Mouse (Mus musculus) lung, embryonic 16.5 days (tissue): ENCODE data around the gene C330007P06Rik. TPM values are rescaled to one million over a fixed set of nuclear protein-coding genes. Genes with fewer than 3 reads are reported as not detected.
"Not testable (repeated sequence)": the region's sequence is repeated elsewhere in the genome, so short reads cannot be mapped to it uniquely, and the experiment has no call there.

ENCODE experiments used
- ATAC-seq: fragments of 200-750 bp; cut with Nextera tagmentation; 2 replicates; pipeline ENCODE4 v1.8.0; 2017; ENCODE audit warnings: low read depth, mild to moderate bottlenecking, moderate library complexity
- H3K27ac ChIP-seq: fragments of 300-500 bp; sonication (generic); 2 replicates; pipeline ENCODE4 v1.5.1; 2014; ENCODE audit warnings: mild to moderate bottlenecking, control low read depth, low read length
- H3K27me3 ChIP-seq: fragments of 300-500 bp; sonication (generic); 2 replicates; pipeline ENCODE4 v1.6.1; 2014; ENCODE audit warnings: low read depth, low read length, mixed read lengths; ENCODE audit not compliant: control insufficient read depth, insufficient read depth
- H3K36me3 ChIP-seq: fragments of 300-500 bp; sonication (generic); 2 replicates; pipeline ENCODE4 v1.6.1; 2014; ENCODE audit warnings: low read length; ENCODE audit not compliant: control insufficient read depth, insufficient read depth
- H3K4me1 ChIP-seq: fragments of 300-500 bp; sonication (generic); replicated peaks from 2 replicates; pipeline ENCODE4 v1.6.1; 2014; ENCODE audit warnings: low read length, mixed read lengths; ENCODE audit not compliant: control insufficient read depth, insufficient read depth
- H3K4me2 ChIP-seq: fragments of 300-500 bp; sonication (generic); 2 replicates; pipeline ENCODE4 v1.6.1; 2014; ENCODE audit warnings: low read depth, low read length, control low read depth
- H3K4me3 ChIP-seq: fragments of 300-500 bp; sonication (generic); 2 replicates; pipeline ENCODE4 v1.5.1; 2014; ENCODE audit warnings: mild to moderate bottlenecking, low read length, control low read depth
- H3K9ac ChIP-seq: fragments of 300-500 bp; sonication (generic); 2 replicates; pipeline ENCODE4 v1.6.1; 2014; ENCODE audit warnings: low read length, control low read depth
- H3K9me3 ChIP-seq: fragments of 300-500 bp; sonication (generic); 2 replicates; pipeline ENCODE4 v1.6.1; 2016; ENCODE audit warnings: low read length; ENCODE audit not compliant: control insufficient read depth
- WGBS: fragments of 180-500 bp; shearing (Covaris S2); extraction: QIAGEN DNeasy Blood & Tissue Kit; methylation state at CpG from one replicate; pipeline ENCODE4 v1.1.7; 2014; 5-methylcytosine and 5-hydroxymethylcytosine counted together
- polyA plus RNA-seq: library from polyadenylated mRNA; unstranded; fragments of >200 nt; fragmentation: Nextera tagmentation; extraction: Ambion mirVana; gene quantifications from 2 replicates; pipeline ENCODE4 v1.2.1, GENCODE M21; 2015

Gene C330007P06Rik
- polyA plus RNA-seq: 33.6 and 38.7 TPM in 2 replicates

GRCm38 (mm10) chrX:36873765-36874164, at the start of gene C330007P06Rik, which contains the start of gene Ube2a:
TSS of gene C330007P06Rik (minus strand) at chrX:36874111.
TSS of gene Ube2a (plus strand) at chrX:36873900.
- peak within 1 kb of the TSS; percentile 83 for H3K9ac ChIP-seq
- no peaks in the 10 kb centered on the region for H3K27me3 ChIP-seq
- 16% methylated on average over 8 of the region's 8 CpGs for WGBS
- peak within 1 kb of the TSS; percentile 68 for H3K27ac ChIP-seq
- H3K4me2 ChIP-seq: peak within 1 kb of the TSS; percentile 57
- ATAC-seq: peak; percentile 31
- peak within 1 kb of the TSS; percentile 74 for H3K4me3 ChIP-seq
- no peaks in the 10 kb centered on the region for H3K9me3 ChIP-seq
- H3K4me1 ChIP-seq: no peaks in the 10 kb centered on the region
- H3K36me3 ChIP-seq: no peaks in the 10 kb centered on the region

GRCm38 (mm10) chrX:36921346-36921745, 47.4 kb upstream of the C330007P06Rik start:
- no peaks in the 10 kb centered on the region for H3K27me3 ChIP-seq
- H3K4me1 ChIP-seq: no peaks in the 10 kb centered on the region
- H3K27ac ChIP-seq: no peak overlapping the region
- no peak overlapping the region for H3K9ac ChIP-seq
- no peaks in the 10 kb centered on the region for H3K9me3 ChIP-seq
- no peak overlapping the region for H3K4me3 ChIP-seq
- 83% methylated on average over 4 of the region's 4 CpGs for WGBS
- H3K4me2 ChIP-seq: no peak overlapping the region
- no peak for ATAC-seq
- no peaks in the 10 kb centered on the region for H3K36me3 ChIP-seq

GRCm38 (mm10) chrX:36917749-36918148, 43.8 kb upstream of the C330007P06Rik start:
- no peaks in the 10 kb centered on the region for H3K4me1 ChIP-seq
- no peak overlapping the region for H3K27ac ChIP-seq
- WGBS: 73% methylated on average over 1 of the region's 1 CpGs

GRCm38 (mm10) chrX:36911343-36911742, 37.4 kb upstream of the C330007P06Rik start:
- Histone ChIP-seq H3K36me3 (no peaks in the 10 kb centered on the region), H3K4me3 (no peak overlapping the region), H3K27ac (no peak overlapping the region), H3K9ac (no peak overlapping the region), H3K4me1 (no peaks in the 10 kb centered on the region), H3K27me3 (no peaks in the 10 kb centered on the region), H3K4me2 (no peak overlapping the region), H3K9me3 (no peaks in the 10 kb centered on the region)
- 42% methylated on average over 12 of the region's 12 CpGs for WGBS
- ATAC-seq: no peak

More at GRCm38 (mm10) chrX:36917749-36918148, 43.8 kb upstream of the C330007P06Rik start:
- no peak for ATAC-seq
- H3K9ac ChIP-seq: no peak overlapping the region
- no peak overlapping the region for H3K4me3 ChIP-seq
- H3K27me3 ChIP-seq: no peaks in the 10 kb centered on the region
- no peaks in the 10 kb centered on the region for H3K9me3 ChIP-seq
- no peak overlapping the region for H3K4me2 ChIP-seq
- H3K36me3 ChIP-seq: no peaks in the 10 kb centered on the region

GRCm38 (mm10) chrX:36906539-36906938, 32.6 kb upstream of the C330007P06Rik start:
- H3K27me3 ChIP-seq: no peaks in the 10 kb centered on the region
- H3K36me3 ChIP-seq: no peaks in the 10 kb centered on the region
- no peak overlapping the region for H3K27ac ChIP-seq
- H3K4me1 ChIP-seq: no peaks in the 10 kb centered on the region
- H3K4me3 ChIP-seq: no peak overlapping the region
- H3K4me2 ChIP-seq: no peak overlapping the region
- no peak overlapping the region for H3K9ac ChIP-seq
- WGBS: 32% methylated on average over 5 of the region's 5 CpGs
- H3K9me3 ChIP-seq: no peaks in the 10 kb centered on the region
- ATAC-seq: no peak

- Histone ChIP-seq H3K27ac (peak overlapping the region; percentile 39; the same call in 1 of the 2 replicates), H3K9me3 (no peaks in the 10 kb centered on the region), H3K4me2 (peak overlapping the region; percentile 62), H3K9ac (peak overlapping the region; percentile 69), H3K4me3 (peak overlapping the region; percentile 60), H3K4me1 (no peaks in the 10 kb centered on the region), H3K27me3 (no peaks in the 10 kb centered on the region), H3K36me3 (no peaks in the 10 kb centered on the region)
- WGBS: 17% methylated on average over 26 of the region's 32 CpGs
- peak; percentile 94 for ATAC-seq
Measured at GRCm38 (mm10) chrX:36903115-36903768, 29.3 kb upstream of the C330007P06Rik start.

- no peaks in the 10 kb centered on the region for H3K36me3 ChIP-seq
- no peaks in the 10 kb centered on the region for H3K9me3 ChIP-seq
- peak within 1 kb of the TSS; percentile 60 for H3K4me3 ChIP-seq
- peak; percentile 71 for ATAC-seq
- H3K27me3 ChIP-seq: no peaks in the 10 kb centered on the region
- H3K9ac ChIP-seq: peak within 1 kb of the TSS; percentile 69
- H3K4me2 ChIP-seq: peak within 1 kb of the TSS; percentile 62
- 19% methylated on average over 36 of the region's 47 CpGs for WGBS
- H3K27ac ChIP-seq: peak within 1 kb of the TSS; percentile 39; the same call in 1 of the 2 replicates
- no peaks in the 10 kb centered on the region for H3K4me1 ChIP-seq
Measured at GRCm38 (mm10) chrX:36902321-36903114, 28.6 kb upstream of the C330007P06Rik start, which contains the start of gene Nkrf. TSS of gene Nkrf (minus strand) at chrX:36902899.

GRCm38 (mm10) chrX:36901655-36902054, 27.7 kb upstream of the C330007P06Rik start:
- H3K4me3 ChIP-seq: peak overlapping the region; percentile 60
- no peaks in the 10 kb centered on the region for H3K9me3 ChIP-seq
- no peaks in the 10 kb centered on the region for H3K27me3 ChIP-seq
- 26% methylated on average over 3 of the region's 3 CpGs for WGBS
- peak overlapping the region; percentile 69; the same call in 1 of the 2 replicates for H3K9ac ChIP-seq
- no peaks in the 10 kb centered on the region for H3K36me3 ChIP-seq
- H3K4me2 ChIP-seq: peak overlapping the region; percentile 62
- H3K27ac ChIP-seq: no peak overlapping the region
- no peaks in the 10 kb centered on the region for H3K4me1 ChIP-seq
- no peak for ATAC-seq

GRCm38 (mm10) chrX:36898931-36899330, 25.0 kb upstream of the C330007P06Rik start:
- 20% methylated on average over 1 of the region's 1 CpGs for WGBS
- H3K27ac ChIP-seq, H3K4me2 ChIP-seq, H3K4me1 ChIP-seq, H3K9ac ChIP-seq, H3K36me3 ChIP-seq, ATAC-seq, H3K9me3 ChIP-seq, H3K4me3 ChIP-seq, H3K27me3 ChIP-seq: not testable (repeated sequence)
